Mouse (Mus musculus) liver, embryonic 13.5 days (tissue): ENCODE measurements at regions not wholly inside any gene's neighbourhood (a gene's known extent, or its start where the extent isn't known, plus 50 kb on each side); places are given as distances from the start of the nearest gene placed in this dataset.

Experiments
- ATAC-seq: fragments of 200-750 bp; cut with Nextera tagmentation; 2 replicates; pipeline ENCODE4 v1.8.0; 2017; ENCODE audit warnings: low read depth, mild to moderate bottlenecking, moderate number of reproducible peaks, moderate library complexity
- DNase-seq: peaks from one replicate; pipeline ENCODE4 v3.0.0; 2022
- H3K27ac ChIP-seq: fragments of 300-500 bp; sonication (generic); 2 replicates; pipeline ENCODE4 v1.5.1; 2015; ENCODE audit warnings: moderate library complexity, mild to moderate bottlenecking, inconsistent platforms
- H3K27me3 ChIP-seq: fragments of 300-500 bp; sonication (generic); 2 replicates; pipeline ENCODE4 v1.6.1; 2015; ENCODE audit warnings: mild to moderate bottlenecking, inconsistent platforms
- H3K36me3 ChIP-seq: fragments of 300-500 bp; sonication (generic); 2 replicates; pipeline ENCODE4 v1.6.1; 2015; ENCODE audit warnings: mild to moderate bottlenecking, inconsistent platforms
- H3K4me1 ChIP-seq: fragments of 300-500 bp; sonication (generic); replicated peaks from 2 replicates; pipeline ENCODE4 v1.6.1; 2015; ENCODE audit warnings: inconsistent platforms
- H3K4me2 ChIP-seq: fragments of 300-500 bp; sonication (generic); 2 replicates; pipeline ENCODE4 v1.6.1; 2015; ENCODE audit warnings: inconsistent platforms, mild to moderate bottlenecking, moderate library complexity
- H3K4me3 ChIP-seq: fragments of 300-500 bp; sonication (generic); replicated peaks from 2 replicates; pipeline ENCODE4 v1.5.1; 2015; ENCODE audit warnings: mild to moderate bottlenecking, inconsistent platforms
- H3K9ac ChIP-seq: fragments of 300-500 bp; sonication (generic); 2 replicates; pipeline ENCODE4 v1.6.1; 2015; ENCODE audit warnings: mild to moderate bottlenecking, inconsistent platforms
- H3K9me3 ChIP-seq: fragments of 300-500 bp; sonication (generic); replicated peaks from 2 replicates; pipeline ENCODE4 v1.6.1; 2016; ENCODE audit warnings: inconsistent platforms
- WGBS: fragments of 180-500 bp; shearing (Covaris S2); methylation state at CpG from one replicate; pipeline ENCODE4 v1.1.7; 2015; ENCODE audit not compliant: insufficient replicate concordance; 5-methylcytosine and 5-hydroxymethylcytosine counted together

- Histone ChIP-seq H3K27ac (no peak overlapping the region), H3K4me2 (no peak overlapping the region), H3K9ac (no peak overlapping the region), H3K4me1 (no peaks in the 10 kb centered on the region), H3K27me3 (no peaks in the 10 kb centered on the region), H3K9me3 (no peaks in the 10 kb centered on the region), H3K36me3 (no peaks in the 10 kb centered on the region), H3K4me3 (no peak overlapping the region)
- 26% methylated on average over 4 of the region's 4 CpGs for WGBS
- DNase-seq, result no peak
- ATAC-seq, result no peak
Measured at GRCm38 (mm10) chr9:23043006-23043405, 179.9 kb upstream of the Bmper start.

GRCm38 (mm10) chr9:23045486-23045885, 177.4 kb upstream of the Bmper start:
- no peak overlapping the region for H3K4me3 ChIP-seq
- no peaks in the 10 kb centered on the region for H3K36me3 ChIP-seq
- H3K4me1 ChIP-seq, result no peaks in the 10 kb centered on the region
- no peaks in the 10 kb centered on the region for H3K27me3 ChIP-seq
- WGBS, result 20% methylated on average over 2 of the region's 2 CpGs
- no peak overlapping the region for H3K4me2 ChIP-seq
- H3K9ac ChIP-seq, result no peak overlapping the region
- H3K27ac ChIP-seq, result no peak overlapping the region
- DNase-seq (no peak), ATAC-seq (no peak)
- H3K9me3 ChIP-seq, result no peaks in the 10 kb centered on the region

- WGBS, result 35% methylated on average over 2 of the region's 2 CpGs
- Histone ChIP-seq H3K9me3 (no peaks in the 10 kb centered on the region), H3K27me3 (no peaks in the 10 kb centered on the region), H3K27ac (no peak overlapping the region), H3K4me1 (no peaks in the 10 kb centered on the region), H3K4me3 (no peak overlapping the region), H3K9ac (no peak overlapping the region), H3K4me2 (no peak overlapping the region), H3K36me3 (no peaks in the 10 kb centered on the region)
- ATAC-seq, result no peak
- DNase-seq, result no peak
Measured at GRCm38 (mm10) chr9:23050751-23051150, 172.1 kb upstream of the Bmper start.

GRCm38 (mm10) chr9:23059526-23059925, 163.3 kb upstream of the Bmper start:
- H3K9me3 ChIP-seq, result no peaks in the 10 kb centered on the region
- no peaks in the 10 kb centered on the region for H3K4me1 ChIP-seq
- no peaks in the 10 kb centered on the region for H3K27me3 ChIP-seq
- H3K36me3 ChIP-seq, result no peaks in the 10 kb centered on the region
- WGBS, result 57% methylated on average over 4 of the region's 4 CpGs
- no peak overlapping the region for H3K4me2 ChIP-seq
- no peak overlapping the region for H3K9ac ChIP-seq
- DNase-seq, result no peak
- H3K27ac ChIP-seq, result no peak overlapping the region
- no peak for ATAC-seq
- H3K4me3 ChIP-seq, result no peak overlapping the region

- ATAC-seq (no peak), DNase-seq (no peak)
- Histone ChIP-seq H3K36me3 (no peaks in the 10 kb centered on the region), H3K4me3 (no peak overlapping the region), H3K4me1 (no peaks in the 10 kb centered on the region), H3K9me3 (no peaks in the 10 kb centered on the region), H3K27ac (no peak overlapping the region), H3K9ac (no peak overlapping the region), H3K4me2 (no peak overlapping the region), H3K27me3 (no peaks in the 10 kb centered on the region)
Measured at GRCm38 (mm10) chr9:23060526-23060925, 162.3 kb upstream of the Bmper start.

GRCm38 (mm10) chr9:23061179-23061929, 161.5 kb upstream of the Bmper start:
- Histone ChIP-seq H3K4me3 (no peak overlapping the region), H3K27me3 (no peaks in the 10 kb centered on the region), H3K4me1 (no peaks in the 10 kb centered on the region), H3K36me3 (no peaks in the 10 kb centered on the region), H3K9me3 (no peaks in the 10 kb centered on the region), H3K27ac (no peak overlapping the region), H3K4me2 (no peak overlapping the region), H3K9ac (no peak overlapping the region)
- WGBS, result 48% methylated on average over 4 of the region's 4 CpGs
- DNase-seq, result no peak
- ATAC-seq, result no peak

- no peaks in the 10 kb centered on the region for H3K36me3 ChIP-seq
- H3K9ac ChIP-seq, result no peak overlapping the region
- ATAC-seq, result no peak
- H3K4me2 ChIP-seq, result no peak overlapping the region
- H3K4me3 ChIP-seq, result no peak overlapping the region
- H3K9me3 ChIP-seq, result no peaks in the 10 kb centered on the region
- H3K4me1 ChIP-seq, result no peaks in the 10 kb centered on the region
- WGBS, result 63% methylated on average over 8 of the region's 8 CpGs
- no peaks in the 10 kb centered on the region for H3K27me3 ChIP-seq
- DNase-seq, result no peak
- H3K27ac ChIP-seq, result no peak overlapping the region
Measured at GRCm38 (mm10) chr9:23062057-23062655, 160.7 kb upstream of the Bmper start.

GRCm38 (mm10) chr9:23062656-23063444, 160.0 kb upstream of the Bmper start:
- Histone ChIP-seq H3K9me3 (no peaks in the 10 kb centered on the region), H3K4me2 (no peak overlapping the region), H3K27ac (no peak overlapping the region), H3K27me3 (no peaks in the 10 kb centered on the region), H3K9ac (no peak overlapping the region), H3K4me1 (no peaks in the 10 kb centered on the region), H3K36me3 (no peaks in the 10 kb centered on the region), H3K4me3 (no peak overlapping the region)
- DNase-seq, result no peak
- 49% methylated on average over 7 of the region's 7 CpGs for WGBS
- ATAC-seq, result no peak

GRCm38 (mm10) chr9:23064001-23064400, 158.9 kb upstream of the Bmper start:
- WGBS, result 62% methylated on average over 2 of the region's 2 CpGs
- Histone ChIP-seq H3K36me3 (no peaks in the 10 kb centered on the region), H3K4me3 (no peak overlapping the region), H3K9ac (no peak overlapping the region), H3K27ac (no peak overlapping the region), H3K27me3 (no peaks in the 10 kb centered on the region), H3K4me1 (no peaks in the 10 kb centered on the region), H3K4me2 (no peak overlapping the region), H3K9me3 (no peaks in the 10 kb centered on the region)
- ATAC-seq (no peak), DNase-seq (no peak)

GRCm38 (mm10) chr9:23064811-23065210, 158.1 kb upstream of the Bmper start:
- Histone ChIP-seq H3K36me3 (no peaks in the 10 kb centered on the region), H3K9ac (no peak overlapping the region), H3K4me3 (no peak overlapping the region), H3K4me2 (no peak overlapping the region), H3K9me3 (no peaks in the 10 kb centered on the region), H3K27ac (no peak overlapping the region), H3K4me1 (no peaks in the 10 kb centered on the region), H3K27me3 (no peaks in the 10 kb centered on the region)
- ATAC-seq (no peak), DNase-seq (no peak)
- WGBS, result 77% methylated on average over 3 of the region's 3 CpGs

GRCm38 (mm10) chr9:23068101-23068791, 154.6 kb upstream of the Bmper start:
- Histone ChIP-seq H3K36me3 (no peaks in the 10 kb centered on the region), H3K4me1 (no peaks in the 10 kb centered on the region)

More at GRCm38 (mm10) chr9:23068101-23068791, 154.6 kb upstream of the Bmper start:
- Histone ChIP-seq H3K4me2 (no peak overlapping the region), H3K4me3 (no peak overlapping the region), H3K9me3 (no peaks in the 10 kb centered on the region), H3K27me3 (no peaks in the 10 kb centered on the region), H3K27ac (no peak overlapping the region), H3K9ac (no peak overlapping the region)
- no peak for DNase-seq
- WGBS, result 53% methylated on average over 6 of the region's 6 CpGs
- ATAC-seq, result no peak
